Mouse (Mus musculus) forebrain, embryonic 11.5 days (tissue): ENCODE data around the gene Arhgap6. TPM values are rescaled to one million over a fixed set of nuclear protein-coding genes. Genes with fewer than 3 reads are reported as not detected.

Source experiments
- ATAC-seq: fragments of 200-750 bp; cut with Nextera tagmentation; replicated peaks from 2 replicates; pipeline ENCODE4 v1.8.0; 2017; ENCODE audit warnings: moderate TSS enrichment; ENCODE audit not compliant: low FRiP score
- DNase-seq: peaks from one replicate; pipeline ENCODE4 v3.0.0-alpha.2; 2017; ENCODE audit warnings: low spot score
- H3K27ac ChIP-seq: fragments of 300-500 bp; sonication (generic); 2 replicates; pipeline ENCODE4 v1.5.1; 2014; ENCODE audit warnings: low read depth, low read length
- H3K27me3 ChIP-seq: fragments of 300-500 bp; sonication (generic); 2 replicates; pipeline ENCODE4 v1.6.1; 2014; ENCODE audit warnings: mild to moderate bottlenecking, low read length, mixed read lengths; ENCODE audit not compliant: control insufficient read depth, insufficient read depth
- H3K36me3 ChIP-seq: fragments of 300-500 bp; sonication (generic); 2 replicates; pipeline ENCODE4 v1.6.1; 2014; ENCODE audit warnings: mild to moderate bottlenecking, low read length, moderate library complexity, mixed read lengths; ENCODE audit not compliant: control insufficient read depth, insufficient read depth
- H3K4me1 ChIP-seq: fragments of 300-500 bp; sonication (generic); replicated peaks from 2 replicates; pipeline ENCODE4 v1.6.1; 2014; ENCODE audit warnings: low read length, mixed read lengths; ENCODE audit not compliant: control insufficient read depth, insufficient read depth
- H3K4me2 ChIP-seq: fragments of 300-500 bp; sonication (generic); 2 replicates; pipeline ENCODE4 v1.6.1; 2014; ENCODE audit warnings: low read depth, mild to moderate bottlenecking, low read length, moderate library complexity, mixed read lengths; ENCODE audit not compliant: severe bottlenecking
- H3K4me3 ChIP-seq: fragments of 300-500 bp; sonication (generic); 2 replicates; pipeline ENCODE4 v1.5.1; 2014; ENCODE audit warnings: low read depth, low read length
- H3K9ac ChIP-seq: fragments of 300-500 bp; sonication (generic); 2 replicates; pipeline ENCODE4 v1.6.1; 2014; ENCODE audit warnings: low read length
- H3K9me3 ChIP-seq: fragments of 300-500 bp; sonication (generic); 2 replicates; pipeline ENCODE4 v1.6.1; 2016; ENCODE audit warnings: low read length, mixed read lengths; ENCODE audit not compliant: control insufficient read depth
- WGBS: fragments of 180-500 bp; shearing (Covaris S2); extraction: QIAGEN DNeasy Blood & Tissue Kit; methylation state at CpG from one replicate; pipeline ENCODE4 v1.1.7; 2014; 5-methylcytosine and 5-hydroxymethylcytosine counted together
- polyA plus RNA-seq: library from polyadenylated mRNA; unstranded; fragments of >200 nt; fragmentation: Nextera tagmentation; extraction: Ambion mirVana; gene quantifications from 2 replicates; pipeline ENCODE4 v1.2.1, GENCODE M21; 2014

Gene Arhgap6
- 0.63 and 0.95 TPM in 2 replicates for polyA plus RNA-seq

- Histone ChIP-seq H3K4me2 (peak within 1 kb of the TSS; percentile 74), H3K9me3 (no peaks in the 10 kb centered on the region), H3K9ac (peak within 1 kb of the TSS; percentile 20; the same call in 1 of the 2 replicates), H3K4me1 (no peaks in the 10 kb centered on the region), H3K27me3 (peaks cover 24% of the 10 kb centered on the region), H3K36me3 (no peaks in the 10 kb centered on the region), H3K27ac (no peak within 1 kb of the TSS), H3K4me3 (peak within 1 kb of the TSS; percentile 34)
- DNase-seq (peak; percentile 75), ATAC-seq (peak; percentile 71)
- 21% methylated on average over 39 of the region's 48 CpGs for WGBS
These were observed at the start of gene Arhgap6 for GRCm38 (mm10) chrX:168794974-168795858. Gene Arhgap6, plus strand, starts transcription at chrX:168795099.

- no peaks in the 10 kb centered on the region for H3K9me3 ChIP-seq
- H3K9ac ChIP-seq: no peak overlapping the region
- 44% methylated on average over 2 of the region's 2 CpGs for WGBS
- H3K36me3 ChIP-seq: no peaks in the 10 kb centered on the region
- H3K27ac ChIP-seq: no peak overlapping the region
- H3K4me2 ChIP-seq: no peak overlapping the region
- no peak overlapping the region for H3K4me3 ChIP-seq
- no peak for DNase-seq
- ATAC-seq: no peak
- no peaks in the 10 kb centered on the region; the same call in 1 of the 2 replicates for H3K27me3 ChIP-seq
- no peaks in the 10 kb centered on the region for H3K4me1 ChIP-seq
These were observed 47.9 kb upstream of the Arhgap6 start for GRCm38 (mm10) chrX:168747011-168747410.

GRCm38 (mm10) chrX:168795859-168796848 is 1.3 kb downstream of the Arhgap6 start:
- no peak overlapping the region for H3K27ac ChIP-seq
- ATAC-seq (peak; percentile 76), DNase-seq (no peak)
- H3K27me3 ChIP-seq: peaks cover 24% of the 10 kb centered on the region
- H3K9ac ChIP-seq: no peak overlapping the region; the same call in 1 of the 2 replicates
- no peaks in the 10 kb centered on the region for H3K36me3 ChIP-seq
- H3K4me1 ChIP-seq: no peaks in the 10 kb centered on the region
- peak overlapping the region; percentile 34 for H3K4me3 ChIP-seq
- 21% methylated on average over 55 of the region's 55 CpGs for WGBS
- H3K9me3 ChIP-seq: no peaks in the 10 kb centered on the region
- H3K4me2 ChIP-seq: peak overlapping the region; percentile 74

GRCm38 (mm10) chrX:168804677-168805076 is 9.8 kb downstream of the Arhgap6 start:
- Histone ChIP-seq H3K27ac (no peak overlapping the region), H3K4me2 (no peak overlapping the region), H3K36me3 (no peaks in the 10 kb centered on the region), H3K9ac (no peak overlapping the region), H3K4me1 (no peaks in the 10 kb centered on the region), H3K4me3 (no peak overlapping the region), H3K9me3 (no peaks in the 10 kb centered on the region), H3K27me3 (peaks cover 2% of the 10 kb centered on the region; the same call in 1 of the 2 replicates)
- no peak for ATAC-seq
- 95% methylated on average over 2 of the region's 2 CpGs for WGBS
- no peak for DNase-seq

- Histone ChIP-seq H3K36me3 (no peaks in the 10 kb centered on the region), H3K4me3 (no peak overlapping the region), H3K4me1 (no peaks in the 10 kb centered on the region), H3K4me2 (no peak overlapping the region), H3K9ac (no peak overlapping the region), H3K27ac (no peak overlapping the region), H3K9me3 (no peaks in the 10 kb centered on the region), H3K27me3 (peaks cover 3% of the 10 kb centered on the region; the same call in 1 of the 2 replicates)
- DNase-seq (no peak), ATAC-seq (no peak)
- WGBS: 78% methylated on average over 3 of the region's 3 CpGs
These were observed 15.8 kb downstream of the Arhgap6 start for GRCm38 (mm10) chrX:168810513-168811265.

GRCm38 (mm10) chrX:168818858-168819257 is 24.0 kb downstream of the Arhgap6 start:
- no peaks in the 10 kb centered on the region for H3K9me3 ChIP-seq
- H3K4me2 ChIP-seq: no peak overlapping the region
- H3K27me3 ChIP-seq: peaks cover 4% of the 10 kb centered on the region; the same call in 1 of the 2 replicates
- 71% methylated on average over 3 of the region's 3 CpGs for WGBS
- no peaks in the 10 kb centered on the region for H3K4me1 ChIP-seq
- DNase-seq: no peak
- H3K9ac ChIP-seq: no peak overlapping the region
- H3K4me3 ChIP-seq: no peak overlapping the region
- no peaks in the 10 kb centered on the region for H3K36me3 ChIP-seq
- H3K27ac ChIP-seq: no peak overlapping the region
- ATAC-seq: no peak

GRCm38 (mm10) chrX:168824166-168824565 is 29.3 kb downstream of the Arhgap6 start:
- no peaks in the 10 kb centered on the region for H3K9me3 ChIP-seq
- no peak for ATAC-seq
- no peaks in the 10 kb centered on the region for H3K27me3 ChIP-seq
- no peak overlapping the region for H3K27ac ChIP-seq
- DNase-seq: no peak
- H3K4me1 ChIP-seq: no peaks in the 10 kb centered on the region
- 85% methylated on average over 2 of the region's 2 CpGs for WGBS
- no peak overlapping the region for H3K4me3 ChIP-seq
- H3K36me3 ChIP-seq: no peaks in the 10 kb centered on the region
- H3K9ac ChIP-seq: no peak overlapping the region
- no peak overlapping the region for H3K4me2 ChIP-seq

GRCm38 (mm10) chrX:168832343-168832742 is 37.4 kb downstream of the Arhgap6 start:
- ATAC-seq (no peak), DNase-seq (no peak)
- Histone ChIP-seq H3K36me3 (no peaks in the 10 kb centered on the region), H3K4me2 (no peak overlapping the region), H3K9ac (no peak overlapping the region), H3K9me3 (no peaks in the 10 kb centered on the region), H3K27ac (no peak overlapping the region), H3K27me3 (peaks cover 3% of the 10 kb centered on the region), H3K4me1 (no peaks in the 10 kb centered on the region), H3K4me3 (no peak overlapping the region)
- WGBS: 89% methylated on average over 5 of the region's 5 CpGs
